Mouse (Mus musculus) 3T3-L1 (cell line): ENCODE results near the gene Polr3b.

Experiments used
- DNase-seq: peaks from one replicate; pipeline ENCODE4 v3.0.0-alpha.2; 2015; ENCODE audit warnings: low read depth, low spot score

The Polr3b gene

DNA sequence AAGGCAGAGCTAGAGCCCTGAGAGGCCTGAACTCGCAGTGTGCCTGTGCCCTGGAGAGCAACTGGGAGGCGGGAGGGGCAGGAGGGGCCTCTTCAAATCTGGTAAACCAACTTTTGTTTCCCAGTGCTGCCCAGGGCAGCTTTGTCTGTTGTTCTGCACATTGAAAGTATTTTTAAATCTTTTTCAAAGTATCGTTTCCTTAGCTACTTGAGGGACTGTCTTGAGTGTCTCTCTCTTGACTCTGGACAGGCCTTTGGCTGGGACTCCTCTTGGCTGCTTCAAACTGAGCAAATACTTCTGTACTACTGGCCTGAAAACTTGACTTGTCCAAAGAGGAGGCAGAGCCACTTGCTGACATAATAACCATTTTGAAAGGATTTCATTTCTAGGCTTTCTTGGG is 11.3 kb upstream of the Polr3b start:
- DNase-seq: no peak

DNA sequence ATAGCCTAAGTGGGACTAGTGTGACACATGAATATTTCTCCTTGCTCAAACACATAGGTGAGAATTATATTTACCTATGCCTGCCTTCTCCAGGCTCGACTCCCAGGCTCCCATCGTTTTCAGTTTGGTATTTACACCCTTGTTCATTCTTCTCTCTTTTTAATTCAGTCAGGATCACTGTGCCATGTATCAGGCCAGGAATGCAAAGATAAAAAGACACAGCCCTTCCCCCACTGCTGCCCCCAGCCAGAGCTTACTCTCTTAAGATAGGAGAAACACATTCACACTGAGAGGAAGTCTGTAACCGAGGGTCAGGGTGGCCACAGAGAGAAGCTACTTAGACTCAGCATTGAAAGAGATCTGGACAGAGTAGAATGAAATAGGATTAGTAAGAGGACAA is 10.4 kb upstream of the Polr3b start:
- no peak for DNase-seq

GRCm38 (mm10) chr10:84612281-84612680 is 9.8 kb upstream of the Polr3b start:
- DNase-seq: no peak

GRCm38 (mm10) chr10:84613366-84613765 is 8.7 kb upstream of the Polr3b start:
- DNase-seq: no peak

- no peak for DNase-seq
These were observed 7.0 kb upstream of the Polr3b start for GRCm38 (mm10) chr10:84615076-84615475.

- peak; percentile 59 for DNase-seq
These were observed 9.1 kb downstream of the Polr3b start for GRCm38 (mm10) chr10:84631182-84631581.

DNA sequence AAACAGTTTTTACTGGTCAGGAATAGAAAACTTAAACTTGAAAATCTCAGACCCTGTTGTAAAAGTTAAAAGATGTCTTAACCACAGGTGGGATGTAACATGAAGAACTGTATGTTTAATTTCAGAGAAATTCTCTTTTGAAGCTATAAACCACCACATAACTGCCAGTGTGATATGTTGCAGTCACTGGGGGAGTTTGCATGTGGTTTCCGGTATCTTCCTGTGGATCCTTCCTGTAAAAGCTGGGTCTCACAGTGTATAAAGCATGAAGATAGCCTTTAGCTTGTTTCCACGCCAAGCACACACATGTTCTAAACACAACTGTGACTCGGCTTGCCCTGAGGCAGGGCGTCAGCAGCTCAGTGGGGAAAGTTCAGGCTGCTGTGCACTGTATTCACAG is 9.9 kb downstream of the Polr3b start:
- DNase-seq: no peak

DNA sequence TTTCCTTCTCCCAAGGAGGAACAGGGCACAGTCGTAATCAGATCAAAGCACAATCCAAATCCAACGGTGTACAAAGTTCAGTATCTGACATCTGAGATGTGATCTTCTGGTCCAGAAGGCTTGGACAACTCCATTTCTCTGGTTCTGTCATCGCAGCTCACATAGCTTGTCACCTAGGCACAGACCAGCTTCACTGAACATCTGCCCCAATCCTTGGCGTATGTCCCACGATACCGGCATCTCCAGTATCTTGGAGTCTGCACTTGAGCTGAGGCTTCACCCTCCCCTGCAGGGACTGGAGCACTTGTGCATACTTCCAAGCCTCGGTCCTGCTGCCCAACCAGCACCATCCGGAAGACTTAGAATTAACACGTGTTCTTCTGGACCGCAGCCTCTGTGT is 14.6 kb downstream of the Polr3b start:
- no peak for DNase-seq

GRCm38 (mm10) chr10:84638382-84638781 is 16.3 kb downstream of the Polr3b start:
- no peak for DNase-seq

DNA sequence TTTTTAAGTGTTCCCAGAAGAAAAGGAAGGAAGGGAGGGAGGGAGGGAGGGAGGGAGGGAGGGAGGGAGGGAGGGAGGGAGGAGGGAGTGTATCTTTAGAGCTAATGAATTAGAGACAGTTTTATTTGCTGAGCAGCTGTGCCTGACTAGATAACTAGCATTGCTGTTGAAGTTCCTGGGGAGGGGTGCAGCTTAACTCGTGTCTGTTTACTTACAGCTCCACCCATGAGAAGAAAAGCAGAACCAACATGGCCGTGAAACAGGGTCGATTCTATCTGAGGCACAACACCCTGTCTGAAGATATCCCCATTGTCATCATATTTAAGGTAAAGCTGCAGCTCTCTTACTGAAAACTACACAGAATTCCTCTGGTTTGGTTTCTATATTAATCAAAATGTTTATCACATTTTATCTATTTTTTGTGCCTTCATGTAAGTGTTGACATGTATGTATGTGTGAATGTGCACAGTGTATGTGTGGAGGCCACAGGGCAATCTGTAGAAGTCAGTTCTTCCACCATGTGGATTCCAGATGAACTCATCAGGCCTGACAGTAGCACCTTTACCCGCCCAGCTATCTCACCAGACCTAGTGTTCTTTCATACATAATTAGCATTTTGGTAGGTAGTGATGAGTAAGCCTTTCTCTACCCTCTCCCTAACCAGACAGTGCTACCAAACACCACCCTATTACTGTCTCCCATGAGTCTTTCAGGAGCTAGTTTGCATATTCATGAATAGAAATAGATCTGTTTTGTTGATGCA is 17.6 kb downstream of the Polr3b start:
- no peak for DNase-seq

- DNase-seq: no peak
These were observed 18.8 kb downstream of the Polr3b start for GRCm38 (mm10) chr10:84640861-84641260.

DNA sequence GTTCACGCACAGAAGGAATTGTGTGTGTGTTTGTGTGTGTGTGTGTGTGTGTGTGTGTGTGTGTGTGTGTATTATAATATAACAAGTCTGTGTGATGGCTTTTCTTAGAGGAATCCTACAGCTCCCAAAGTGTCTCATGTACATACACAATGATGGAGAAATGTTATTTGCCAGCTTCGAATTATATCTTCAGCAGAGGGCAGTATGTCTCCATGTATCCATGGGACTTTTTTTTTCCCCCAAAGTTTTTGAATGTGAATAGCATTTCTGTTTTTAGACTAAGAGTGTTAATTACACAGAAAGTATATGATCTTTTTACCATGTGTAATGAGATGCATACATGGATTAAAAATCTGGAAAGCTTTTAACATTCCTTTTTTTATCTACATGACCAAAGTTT is 19.5 kb downstream of the Polr3b start:
- DNase-seq: peak; percentile 32

GRCm38 (mm10) chr10:84645940-84646339 is 23.8 kb downstream of the Polr3b start:
- DNase-seq: no peak

- no peak for DNase-seq
These were observed 24.5 kb downstream of the Polr3b start for GRCm38 (mm10) chr10:84646506-84647102.

DNA sequence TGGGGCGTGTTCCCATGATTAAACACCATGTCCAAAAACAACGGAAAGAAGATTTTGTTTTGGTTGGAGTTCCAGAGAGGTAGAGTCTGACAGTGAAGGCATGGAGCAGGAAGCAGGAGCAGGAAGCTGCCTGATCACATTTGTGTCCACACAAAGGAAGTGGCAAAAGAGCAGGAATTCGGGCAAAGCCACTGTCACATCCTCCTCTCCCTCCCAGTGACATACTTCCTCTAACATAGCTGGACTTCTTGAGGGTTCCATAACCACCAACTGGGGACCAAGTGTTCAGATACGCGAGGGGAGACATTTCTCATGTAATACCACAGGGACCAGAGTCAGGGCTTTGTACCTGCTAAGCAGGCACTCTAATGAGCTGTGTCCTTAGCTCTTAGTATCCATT is 25.2 kb downstream of the Polr3b start:
- no peak for DNase-seq

DNA sequence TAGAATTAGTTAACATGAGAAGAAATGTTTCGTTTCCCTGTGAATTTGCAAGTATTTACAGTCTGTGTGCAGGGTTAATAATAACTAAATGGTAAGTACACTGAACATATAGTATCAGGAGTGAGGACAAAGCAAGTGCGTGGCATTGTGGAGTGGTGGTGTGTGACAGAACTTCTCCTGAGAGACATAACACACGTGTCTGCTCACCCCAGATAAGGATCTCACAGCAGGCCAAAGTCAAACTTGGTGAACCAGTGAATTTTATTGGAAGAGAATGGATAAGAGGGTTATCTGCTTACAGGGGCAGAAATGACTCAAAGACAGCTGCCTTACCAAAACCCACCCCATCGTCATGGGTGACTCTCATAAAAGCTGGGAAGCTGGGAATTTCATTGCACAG is 26.8 kb downstream of the Polr3b start:
- DNase-seq: no peak

- no peak for DNase-seq
These were observed 31.9 kb downstream of the Polr3b start for GRCm38 (mm10) chr10:84654029-84654428.

GRCm38 (mm10) chr10:84654731-84655130 is 32.6 kb downstream of the Polr3b start:
- no peak for DNase-seq

GRCm38 (mm10) chr10:84656618-84657017 is 34.5 kb downstream of the Polr3b start:
- DNase-seq: no peak

- no peak for DNase-seq
These were observed 35.5 kb downstream of the Polr3b start for GRCm38 (mm10) chr10:84657437-84658087.

- no peak for DNase-seq
These were observed 36.2 kb downstream of the Polr3b start for GRCm38 (mm10) chr10:84658088-84658848.

GRCm38 (mm10) chr10:84659281-84659680 is 37.2 kb downstream of the Polr3b start:
- no peak for DNase-seq
